Mouse (Mus musculus): ENCODE results near the gene Mup17.
"Not testable (repeated sequence)": the region's sequence is repeated elsewhere in the genome, so short reads cannot be mapped to it uniquely, and the experiment has no call there.

- not testable (repeated sequence) for TF ChIP-seq FLI1 (IDR thresholded peaks at IDR 0.05; ENCODE audit: low read length); GATA1 (IDR thresholded peaks at IDR 0.05; ENCODE audit: borderline replicate concordance, low read length)
Measured at GRCm38 (mm10) chr4:61571561-61571960, 24.1 kb downstream of the Mup17 start.
